Mouse (Mus musculus) small intestine, adult 2 months (tissue): ENCODE results near the gene Ccser1. TPM values are rescaled to one million over a fixed set of nuclear protein-coding genes. Genes with fewer than 3 reads are reported as not detected.

ENCODE experiments used
- H3K27ac ChIP-seq: fragments of 200-500 bp; 2 replicates; pipeline ENCODE4 v1.5.1; 2012; ENCODE audit warnings: low read depth, low read length, control low read depth, inconsistent platforms; ENCODE audit not compliant: insufficient read depth
- H3K27me3 ChIP-seq: fragments of 200-500 bp; 2 replicates; pipeline ENCODE4 v1.6.1; 2012; ENCODE audit warnings: mild to moderate bottlenecking, moderate library complexity, low read length, inconsistent platforms; ENCODE audit not compliant: control insufficient read depth, insufficient read depth
- H3K36me3 ChIP-seq: fragments of 200-500 bp; 2 replicates; pipeline ENCODE4 v1.6.1; 2012; ENCODE audit warnings: mild to moderate bottlenecking, low read length, control low read depth, inconsistent platforms; ENCODE audit not compliant: control insufficient read depth, insufficient read depth
- H3K4me1 ChIP-seq: fragments of 200-500 bp; 2 replicates; pipeline ENCODE4 v1.6.1; 2012; ENCODE audit warnings: low read length, inconsistent platforms, mixed read lengths; ENCODE audit not compliant: control insufficient read depth, insufficient read depth, insufficient read length
- H3K4me3 ChIP-seq: fragments of 200-500 bp; 2 replicates; pipeline ENCODE4 v1.5.1; 2012; ENCODE audit warnings: low read depth, mild to moderate bottlenecking, control low read depth, inconsistent platforms, low read length, moderate library complexity
- CTCF ChIP-seq: fragments of 200-500 bp; IDR thresholded peaks from 2 replicates; pipeline ENCODE4 v1.5.1; 2012; ENCODE audit warnings: low read depth, mild to moderate bottlenecking, control low read depth, inconsistent platforms, low read length, moderate library complexity, mixed read lengths; ENCODE audit not compliant: insufficient replicate concordance, insufficient read length; ENCODE audit errors: extremely low read depth
- POLR2A ChIP-seq: fragments of 200-500 bp; IDR thresholded peaks from 2 replicates; pipeline ENCODE4 v1.6.1; 2012; ENCODE audit warnings: low read depth, mild to moderate bottlenecking, control low read depth, inconsistent platforms, low read length, moderate library complexity
- WGBS: fragments of 180-500 bp; shearing (Covaris S2); methylation state at CpG from one replicate; pipeline ENCODE4 v1.1.7; 2018; 5-methylcytosine and 5-hydroxymethylcytosine counted together
- polyA plus RNA-seq: library from polyadenylated mRNA; depleted of rRNA; stranded (reverse); fragments of >200 nt; gene quantifications from 2 replicates; pipeline ENCODE4 v1.2.3, GENCODE M21; 2012; rRNA removed

The Ccser1 gene
- 1.1 and 2.4 TPM in 2 replicates for polyA plus RNA-seq

DNA sequence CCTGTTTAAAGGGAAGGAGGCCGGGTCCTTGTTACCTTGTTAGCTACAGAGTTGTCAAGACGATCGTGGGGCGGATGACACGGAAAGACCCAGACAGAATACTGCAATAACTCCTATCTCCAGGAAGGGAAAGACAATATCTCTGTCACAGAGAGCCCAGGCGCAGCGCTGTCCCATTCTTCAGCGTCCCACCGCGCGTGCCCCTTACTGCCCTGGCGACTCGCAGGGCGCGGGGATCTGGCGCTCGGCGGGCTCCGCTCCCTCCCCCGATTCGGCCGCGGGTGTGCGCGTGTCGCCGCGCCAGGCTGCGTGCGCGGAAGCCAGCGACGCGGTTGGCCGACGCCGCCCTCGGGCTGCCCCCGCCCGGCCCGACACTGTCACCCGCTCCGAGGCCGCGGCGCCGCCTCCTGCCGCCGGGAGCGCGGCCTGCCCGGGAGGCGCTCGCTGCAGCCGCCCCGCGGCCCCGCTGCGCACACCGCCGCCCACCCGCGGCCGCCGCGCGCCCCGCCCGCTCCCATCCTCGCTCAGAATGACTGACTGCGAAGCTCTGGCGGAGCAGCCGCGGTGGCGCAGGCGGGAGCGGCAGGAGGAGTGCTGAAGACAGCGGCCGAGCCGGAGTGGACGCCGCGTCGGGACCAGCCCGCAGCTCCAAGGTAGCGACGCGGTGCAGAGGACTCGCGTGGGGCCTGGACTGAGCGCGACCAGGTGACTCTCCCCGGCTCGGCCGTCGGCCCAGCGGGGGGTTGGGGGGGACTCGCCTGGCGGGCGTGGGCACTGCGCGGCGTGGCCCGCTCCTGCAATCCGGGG lies at the start of gene Ccser1:
Gene Ccser1, plus strand, starts transcription at position 376 of the 807 bp plus-strand sequence.
- Histone ChIP-seq H3K4me3 (peak within 1 kb of the TSS; percentile 78), H3K27me3 (no peaks in the 10 kb centered on the region), H3K36me3 (no peaks in the 10 kb centered on the region), H3K4me1 (no peaks in the 10 kb centered on the region), H3K27ac (peak within 1 kb of the TSS; percentile 59)
- TF ChIP-seq CTCF (no peak), POLR2A (no peak)
- under 1% methylated on average over 105 of the region's 105 CpGs for WGBS

DNA sequence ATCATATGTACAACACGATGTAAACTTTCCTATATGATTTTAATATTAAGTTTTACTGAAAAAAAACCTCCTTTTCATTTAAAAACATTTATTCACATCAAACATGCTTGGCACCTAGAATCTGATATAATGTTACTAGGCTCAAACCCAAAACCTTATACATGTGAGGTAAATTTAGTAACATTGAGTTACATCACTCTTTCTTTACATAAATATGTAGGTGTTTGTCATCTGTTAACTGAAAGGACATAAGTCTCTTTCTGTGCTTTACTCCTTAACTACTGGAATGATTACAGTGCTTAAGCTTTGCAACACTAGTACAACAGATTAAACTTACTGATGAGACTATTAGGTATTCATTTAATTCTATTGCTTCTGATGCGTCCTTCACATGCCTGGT lies 43.7 kb upstream of the Ccser1 start:
- no peaks in the 10 kb centered on the region for H3K27me3 ChIP-seq
- no peak for TF ChIP-seq POLR2A
- TF ChIP-seq CTCF, result no peak
- no peak overlapping the region for H3K27ac ChIP-seq
- 93% methylated on average over 2 of the region's 2 CpGs for WGBS
- no peak overlapping the region for H3K4me3 ChIP-seq
- H3K4me1 ChIP-seq, result no peaks in the 10 kb centered on the region
- H3K36me3 ChIP-seq, result no peaks in the 10 kb centered on the region

DNA sequence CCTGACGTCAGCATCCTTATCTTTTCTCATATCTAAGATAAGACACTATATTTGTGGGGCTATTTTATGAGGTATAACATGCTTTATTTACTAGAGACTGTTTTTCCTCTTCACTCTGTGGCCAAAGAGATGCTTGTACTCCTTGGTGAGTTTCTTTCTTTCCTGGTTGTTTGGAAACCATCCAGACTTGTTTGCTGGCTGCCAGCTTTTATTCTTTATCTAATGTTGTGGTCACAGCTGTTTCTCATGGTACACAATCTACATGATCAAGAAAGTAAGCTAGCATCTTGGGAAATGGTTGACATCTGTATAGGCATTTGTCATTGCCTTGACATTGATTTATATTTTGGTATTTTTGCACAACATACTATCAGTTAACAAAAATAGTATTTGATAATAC lies 37.1 kb upstream of the Ccser1 start:
- Histone ChIP-seq H3K4me1 (no peaks in the 10 kb centered on the region), H3K36me3 (no peaks in the 10 kb centered on the region), H3K4me3 (no peak overlapping the region), H3K27ac (no peak overlapping the region), H3K27me3 (no peaks in the 10 kb centered on the region)
- WGBS, result 21% methylated on average over 1 of the region's 1 CpGs
- TF ChIP-seq CTCF, result no peak
- no peak for TF ChIP-seq POLR2A

DNA sequence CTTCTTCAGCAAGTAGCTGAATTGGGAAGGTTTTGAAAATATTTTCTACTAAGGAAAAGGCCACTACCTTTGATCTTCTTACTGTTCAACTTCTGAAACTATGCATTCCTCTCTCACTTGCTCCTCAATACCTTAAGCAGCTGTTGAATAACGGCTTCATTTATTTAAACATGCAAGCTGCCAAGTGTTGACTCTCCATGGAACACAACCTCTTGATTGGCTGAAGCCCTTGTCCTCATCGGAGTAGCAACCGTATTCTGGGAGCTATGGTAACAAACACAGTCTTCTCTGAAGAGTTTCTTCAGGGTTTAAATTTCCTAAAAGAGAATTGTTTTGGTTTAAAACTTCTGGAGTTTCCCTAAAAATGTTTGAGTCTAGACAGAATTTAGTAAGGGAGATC lies 27.2 kb upstream of the Ccser1 start:
- 64% methylated on average over 3 of the region's 3 CpGs for WGBS
- Histone ChIP-seq H3K27me3 (no peaks in the 10 kb centered on the region), H3K4me1 (no peaks in the 10 kb centered on the region), H3K36me3 (no peaks in the 10 kb centered on the region), H3K4me3 (no peak overlapping the region), H3K27ac (no peak overlapping the region)
- TF ChIP-seq POLR2A (no peak), CTCF (no peak)

DNA sequence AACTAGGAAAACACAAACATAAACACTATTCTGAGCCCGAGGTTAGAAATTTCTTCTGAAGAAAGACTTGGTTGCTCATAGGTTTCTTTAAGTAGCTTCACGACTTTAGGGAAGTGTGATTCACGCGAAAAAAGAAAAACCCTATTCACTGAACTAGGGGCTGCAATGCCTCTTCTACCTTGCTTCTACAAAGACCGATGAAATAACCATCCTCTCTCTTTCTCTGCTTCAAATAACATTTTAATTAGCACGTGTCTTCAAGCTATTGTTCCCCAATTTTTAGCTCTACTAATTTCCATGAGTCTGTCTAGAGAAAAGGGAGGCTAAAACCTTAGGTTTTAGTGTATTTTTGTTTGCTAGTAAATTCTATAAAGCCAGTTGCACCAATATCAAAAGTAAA lies 25.5 kb upstream of the Ccser1 start:
- 79% methylated on average over 6 of the region's 6 CpGs for WGBS
- no peak for TF ChIP-seq CTCF
- no peak for TF ChIP-seq POLR2A
- no peak overlapping the region for H3K27ac ChIP-seq
- H3K27me3 ChIP-seq, result no peaks in the 10 kb centered on the region
- no peak overlapping the region for H3K4me3 ChIP-seq
- no peaks in the 10 kb centered on the region for H3K36me3 ChIP-seq
- no peaks in the 10 kb centered on the region for H3K4me1 ChIP-seq

DNA sequence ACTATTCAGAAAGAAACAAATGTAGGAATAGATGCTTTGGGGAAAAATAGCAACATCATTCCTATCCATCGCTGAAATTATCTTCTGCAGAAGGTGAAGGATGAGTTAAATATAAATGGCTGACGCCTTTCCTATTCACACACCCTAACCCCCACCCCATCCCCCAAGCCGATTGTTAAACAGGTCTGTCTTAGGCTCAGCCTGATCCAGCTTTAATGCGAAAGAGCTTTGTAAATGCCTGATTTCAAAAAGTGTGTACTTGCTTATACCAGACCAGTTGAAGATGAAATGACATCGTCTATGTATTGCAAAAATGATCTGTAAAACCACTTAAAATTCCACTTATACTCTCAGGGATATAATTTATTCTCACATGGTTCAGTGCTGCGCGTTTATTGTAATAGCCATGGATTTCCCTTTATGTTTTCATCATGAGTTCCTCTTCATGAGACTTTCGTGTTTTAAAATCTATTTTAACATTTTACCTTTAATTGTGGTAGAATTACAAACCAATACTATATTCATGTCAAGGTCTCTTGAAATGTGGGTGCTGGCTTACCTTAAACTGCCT lies 25.0 kb upstream of the Ccser1 start:
- WGBS, result 78% methylated on average over 8 of the region's 8 CpGs
- TF ChIP-seq POLR2A (no peak), CTCF (no peak)

DNA sequence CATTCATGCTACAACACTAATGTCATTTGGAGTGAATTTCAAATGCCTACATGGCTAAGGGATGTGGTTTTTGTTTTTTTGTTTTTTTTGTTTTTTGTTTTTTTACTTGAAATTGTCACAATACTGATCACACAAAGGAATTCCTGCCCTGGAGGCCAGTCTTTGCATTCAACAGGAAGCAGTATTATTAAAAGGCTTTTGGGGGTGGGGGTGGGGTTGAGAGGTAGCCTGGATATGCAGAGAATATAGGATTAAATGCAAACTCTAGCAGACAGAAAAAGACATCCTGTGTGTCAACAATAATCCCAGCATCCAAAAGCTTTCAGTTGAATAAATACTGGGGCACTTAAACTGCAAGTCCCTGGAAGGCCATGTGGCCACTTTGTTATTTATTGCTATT lies 24.4 kb upstream of the Ccser1 start:
- Histone ChIP-seq H3K27me3 (no peaks in the 10 kb centered on the region), H3K4me1 (no peaks in the 10 kb centered on the region), H3K36me3 (no peaks in the 10 kb centered on the region), H3K27ac (no peak overlapping the region), H3K4me3 (no peak overlapping the region)
- TF ChIP-seq POLR2A (no peak), CTCF (no peak)

More for the DNA sequence above, 25.0 kb upstream of the Ccser1 start:
- Histone ChIP-seq H3K27me3 (no peaks in the 10 kb centered on the region), H3K27ac (no peak overlapping the region), H3K4me3 (no peak overlapping the region), H3K4me1 (no peaks in the 10 kb centered on the region), H3K36me3 (no peaks in the 10 kb centered on the region)
